Mouse (Mus musculus) fibroblast of lung, adult 2 months (primary cell): ENCODE data around the gene Ugt1a2.
"Not testable (repeated sequence)": the region's sequence is repeated elsewhere in the genome, so short reads cannot be mapped to it uniquely, and the experiment has no call there.

Experiments
- DNase-seq: peaks from one replicate; pipeline ENCODE4 v3.0.0-alpha.2; 2011; ENCODE audit warnings: low read depth

Gene Ugt1a2

DNA sequence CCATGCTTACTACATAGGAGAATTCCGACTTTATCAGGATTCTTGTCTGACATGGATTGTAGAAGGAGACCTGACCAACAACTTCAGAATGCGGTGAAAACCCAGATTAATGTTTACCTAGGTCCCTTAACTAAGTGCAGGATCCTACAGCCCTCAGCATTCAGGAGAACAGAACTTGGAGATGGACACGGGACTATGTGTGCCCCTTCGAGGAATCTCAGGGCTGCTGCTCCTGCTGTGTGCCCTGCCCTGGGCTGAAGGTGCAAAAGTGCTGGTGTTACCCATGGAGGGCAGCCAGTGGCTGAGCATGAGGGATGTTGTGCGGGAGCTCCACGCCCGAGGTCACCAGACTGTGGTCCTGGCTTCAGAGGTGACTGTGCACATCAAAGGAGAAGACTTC is at the start of gene Ugt1a2:
Gene Ugt1a2 (plus strand): TSS at position 146 of the 400 bp plus-strand sequence.
- no peak for DNase-seq

DNA sequence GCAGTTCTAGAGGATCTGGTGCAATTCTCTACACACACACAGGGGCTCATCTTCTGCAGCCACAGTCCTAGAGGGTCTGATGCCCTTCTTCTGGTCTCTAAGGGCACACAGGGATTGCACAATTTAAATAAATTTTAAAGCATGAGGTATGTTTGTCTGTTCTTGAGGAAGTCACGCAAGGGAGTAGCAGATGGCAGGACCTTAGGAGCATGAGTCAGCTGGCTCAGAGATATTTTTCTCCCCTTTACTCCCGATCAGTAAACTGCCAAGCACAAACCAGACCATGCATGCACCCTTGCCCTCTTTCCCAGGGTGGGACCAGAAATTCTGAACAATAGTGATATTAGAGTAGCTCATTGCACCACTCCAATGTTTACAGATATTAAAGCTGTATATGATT is 42.0 kb upstream of the Ugt1a2 start:
- DNase-seq, result no peak

DNA sequence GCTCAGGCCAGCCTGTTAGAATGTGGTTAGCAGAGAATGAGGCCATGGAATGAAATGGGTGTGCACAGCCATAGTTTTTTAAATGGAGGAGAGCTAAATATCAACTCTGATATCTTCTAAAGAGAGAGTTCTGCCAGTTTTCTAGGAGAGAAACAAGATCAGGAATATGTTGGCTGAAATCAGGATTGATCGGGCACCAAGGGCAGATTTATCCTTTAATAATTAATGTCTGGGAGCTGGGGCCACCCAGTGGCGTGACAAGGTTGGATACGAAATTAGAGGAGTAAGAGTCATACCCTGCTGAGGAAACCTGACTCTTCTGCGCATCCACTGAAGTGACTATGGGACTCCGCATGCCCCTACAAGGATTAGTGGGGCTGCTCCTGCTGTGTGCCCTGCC is 34.7 kb upstream of the Ugt1a2 start, which contains the start of gene Ugt1a5:
Gene Ugt1a5 (plus strand): TSS at position 302 of the 400 bp plus-strand sequence.
- DNase-seq, result no peak

DNA sequence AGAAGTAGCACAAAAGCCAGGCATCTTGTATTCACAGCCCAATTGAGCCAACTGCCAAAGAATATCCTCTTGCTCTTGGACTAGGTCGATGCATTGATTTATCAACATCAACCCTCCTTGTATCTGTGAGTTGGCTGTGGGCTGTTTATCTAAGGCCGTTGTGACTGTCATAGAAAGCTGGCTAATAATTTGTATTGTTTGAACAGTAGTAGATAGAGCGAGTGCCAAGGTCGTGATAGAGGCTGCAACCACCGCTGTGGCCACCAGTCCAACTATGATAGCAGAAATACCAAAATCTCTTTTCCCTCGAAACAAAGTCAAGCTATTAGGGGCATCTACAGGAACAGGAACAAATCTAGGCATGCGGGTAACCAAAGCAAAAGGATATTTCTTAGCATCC is 28.2 kb upstream of the Ugt1a2 start:
- not testable (repeated sequence) for DNase-seq

DNA sequence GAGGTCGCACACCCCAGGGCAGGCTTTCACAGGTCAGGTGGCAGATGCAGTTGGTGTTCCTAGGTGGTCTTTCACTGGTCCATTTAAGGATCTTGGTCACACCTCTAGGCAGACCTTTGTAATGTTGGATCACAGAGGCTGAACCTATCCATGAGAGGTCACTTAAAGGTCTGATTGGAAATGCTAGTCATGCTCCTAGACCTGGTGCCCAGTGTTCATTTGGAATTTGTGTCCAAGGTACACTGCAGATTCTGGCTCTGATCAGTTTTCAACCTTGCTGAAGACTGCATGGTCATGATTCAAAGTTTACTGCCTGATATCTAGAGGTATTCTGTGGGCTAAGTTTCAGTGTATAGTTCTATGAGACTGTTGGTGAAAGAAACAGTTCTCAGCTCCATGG is 20.7 kb upstream of the Ugt1a2 start:
- no peak for DNase-seq

DNA sequence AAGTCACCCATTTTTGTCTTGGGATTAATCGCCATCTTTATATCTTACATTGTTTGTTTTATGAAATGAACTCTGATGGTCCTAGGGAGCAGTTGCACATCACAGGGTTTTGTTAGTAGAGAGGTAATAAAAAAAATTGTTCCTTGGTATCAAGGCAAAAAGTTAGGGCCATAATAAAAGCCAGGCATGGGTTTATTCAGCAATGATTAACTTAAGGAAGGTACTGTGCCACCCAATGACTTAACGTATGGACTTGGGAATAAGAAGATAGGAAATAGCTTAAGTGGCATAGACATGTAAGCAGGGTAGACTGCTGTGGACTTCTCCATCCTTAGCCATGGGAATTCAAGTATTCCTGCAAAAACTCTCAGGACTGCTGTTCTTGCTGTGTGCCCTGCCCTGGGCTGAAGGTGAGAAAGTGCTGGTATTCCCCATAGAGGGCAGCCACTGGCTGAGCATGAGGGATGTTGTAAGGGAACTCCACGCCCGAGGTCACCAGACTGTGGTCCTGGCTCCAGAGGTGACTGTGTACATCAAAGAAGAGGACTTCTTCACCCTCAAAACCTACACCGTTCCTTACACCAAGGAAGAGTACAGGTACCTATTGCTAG is 14.0 kb upstream of the Ugt1a2 start:
- DNase-seq, result no peak

DNA sequence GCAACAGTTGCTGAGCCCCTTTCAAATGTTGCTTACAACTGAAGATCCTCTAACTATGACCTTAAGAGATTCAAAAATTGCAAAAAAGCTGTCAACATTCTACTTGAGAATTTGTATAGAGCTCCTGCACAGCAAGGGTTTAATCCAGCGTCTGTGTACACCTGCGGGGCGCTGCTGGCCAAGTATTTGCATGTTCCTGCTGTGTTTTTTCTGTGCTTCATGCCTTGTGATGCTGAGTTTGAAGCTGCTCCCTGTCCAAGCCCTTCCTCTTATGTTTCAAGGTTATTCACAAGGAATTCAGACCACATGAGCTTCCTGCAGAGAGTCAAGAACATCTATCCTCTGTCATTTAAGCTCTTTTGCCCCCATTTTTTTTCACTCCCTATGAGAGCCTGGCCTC is 8.3 kb upstream of the Ugt1a2 start:
- no peak for DNase-seq

DNA sequence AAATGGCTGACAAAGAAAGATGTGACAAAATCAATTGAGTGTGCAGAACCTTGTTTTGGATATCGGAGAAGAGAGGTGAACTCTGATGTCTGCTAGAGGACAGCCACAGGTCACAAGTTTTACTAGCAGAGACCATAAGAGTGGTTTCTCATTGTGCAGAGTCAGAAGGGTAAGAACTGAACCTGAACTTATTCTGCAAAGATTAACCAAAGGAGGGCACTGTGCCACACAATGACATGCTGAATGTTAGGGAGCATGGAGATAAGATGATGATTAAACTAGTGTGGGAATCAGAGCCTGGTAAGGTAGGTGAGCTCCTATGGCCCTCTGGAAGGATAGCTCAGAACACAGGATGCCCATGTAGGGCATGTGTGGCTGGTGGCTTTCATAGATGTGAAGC is 4.7 kb upstream of the Ugt1a2 start:
- no peak for DNase-seq

DNA sequence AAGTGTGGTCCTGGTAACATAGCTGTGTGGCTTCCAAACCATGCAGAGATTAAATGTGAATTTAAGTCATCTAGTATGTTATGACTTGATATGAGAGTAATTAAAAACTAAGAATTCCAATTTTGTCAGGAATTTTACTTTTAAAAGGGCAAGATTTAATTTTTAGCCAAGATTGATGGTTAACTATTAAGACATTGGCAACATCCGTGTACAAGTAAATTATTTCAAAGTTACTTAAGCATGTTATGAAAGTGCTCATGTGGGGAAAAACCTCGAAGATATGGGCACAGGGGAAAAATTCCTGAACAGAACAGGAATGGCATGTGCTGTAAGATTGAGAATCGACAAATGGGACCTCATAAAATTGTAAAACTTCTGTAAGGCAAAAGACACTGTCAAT is 3.0 kb upstream of the Ugt1a2 start:
- DNase-seq, result no peak

DNA sequence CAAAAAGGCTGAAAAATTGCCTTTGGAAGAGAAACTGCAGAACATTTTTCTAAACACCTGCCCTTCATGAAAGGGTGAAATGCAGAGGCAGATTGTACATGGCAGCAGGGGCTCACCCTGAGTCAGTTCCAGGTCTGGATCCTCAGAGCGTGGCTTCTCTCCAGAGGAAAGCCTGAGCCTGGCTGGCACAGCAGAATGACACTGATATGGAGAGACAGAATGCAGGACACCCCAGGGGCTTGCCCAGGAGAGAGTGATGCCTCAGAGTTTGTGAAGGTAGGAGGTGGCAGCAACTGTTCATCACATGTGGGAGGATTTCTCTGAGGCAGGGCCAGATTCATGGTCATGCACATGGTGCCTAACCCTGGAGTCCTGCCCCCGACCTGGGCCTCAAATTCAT is 405 bp upstream of the Ugt1a2 start:
- DNase-seq, result no peak

DNA sequence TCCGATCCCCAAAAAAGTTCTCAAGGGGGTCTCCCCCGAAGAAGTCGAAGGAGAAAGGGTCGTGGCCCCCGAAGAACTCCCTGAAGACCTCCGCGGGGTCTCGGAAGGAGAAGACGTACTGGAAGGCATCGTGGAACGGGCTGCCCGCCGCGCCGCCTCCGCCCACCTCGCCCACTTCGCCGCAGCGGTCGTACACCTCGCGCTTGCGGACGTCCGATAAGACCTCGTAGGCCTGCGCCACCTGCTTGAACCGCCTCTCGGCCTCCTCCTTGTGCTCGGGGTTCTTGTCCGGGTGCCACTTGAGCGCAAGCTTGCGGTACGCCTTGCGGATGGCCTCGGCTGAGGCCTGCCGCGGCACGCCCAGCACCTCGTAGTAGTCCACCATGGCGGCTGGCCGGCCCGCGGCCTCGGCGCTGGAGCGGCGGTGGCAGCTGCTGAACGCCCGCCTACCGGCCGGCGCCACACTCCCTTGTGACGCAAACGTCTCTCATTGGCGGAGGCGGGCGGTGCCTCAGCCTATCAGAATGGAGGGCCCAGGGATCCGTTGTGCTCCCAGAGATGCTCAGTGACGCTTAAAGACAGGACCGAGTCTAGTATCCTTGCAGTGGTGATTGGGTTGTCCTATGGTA is 5.0 kb downstream of the Ugt1a2 start, which contains the start of gene Dnajb3:
Gene Dnajb3 (minus strand): TSS at position 489 of the 629 bp plus-strand sequence.
- no peak for DNase-seq

DNA sequence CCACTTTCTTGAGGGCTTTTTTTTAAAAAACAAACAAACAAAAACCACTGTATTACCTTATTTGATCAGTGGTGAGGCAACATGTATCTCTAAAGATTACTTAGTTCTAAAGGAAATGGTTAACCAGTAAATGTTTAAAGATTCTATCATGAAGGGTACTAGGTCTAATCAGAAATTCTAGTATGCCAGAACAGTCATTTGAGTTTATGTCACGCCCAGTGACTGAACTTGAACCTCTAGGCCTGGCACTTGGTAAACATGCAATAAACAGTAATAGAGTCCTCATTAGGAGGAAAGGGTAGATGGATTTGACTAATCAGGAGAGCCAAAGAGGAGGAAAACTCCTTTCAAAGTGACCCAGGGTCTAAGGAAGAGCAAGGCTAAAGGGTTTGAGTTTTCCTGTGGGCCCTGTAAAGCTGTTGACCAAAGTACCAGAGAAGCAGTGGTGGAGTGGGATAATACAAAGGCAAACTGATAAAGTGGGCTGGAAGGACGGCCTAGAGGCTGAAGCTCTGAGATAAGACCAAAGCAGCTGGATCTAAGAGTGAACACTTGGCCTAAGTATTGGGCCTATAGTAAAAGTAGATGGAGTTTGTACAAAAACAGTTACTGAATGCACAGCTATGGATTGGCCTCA is 6.6 kb downstream of the Ugt1a2 start:
- no peak for DNase-seq

DNA sequence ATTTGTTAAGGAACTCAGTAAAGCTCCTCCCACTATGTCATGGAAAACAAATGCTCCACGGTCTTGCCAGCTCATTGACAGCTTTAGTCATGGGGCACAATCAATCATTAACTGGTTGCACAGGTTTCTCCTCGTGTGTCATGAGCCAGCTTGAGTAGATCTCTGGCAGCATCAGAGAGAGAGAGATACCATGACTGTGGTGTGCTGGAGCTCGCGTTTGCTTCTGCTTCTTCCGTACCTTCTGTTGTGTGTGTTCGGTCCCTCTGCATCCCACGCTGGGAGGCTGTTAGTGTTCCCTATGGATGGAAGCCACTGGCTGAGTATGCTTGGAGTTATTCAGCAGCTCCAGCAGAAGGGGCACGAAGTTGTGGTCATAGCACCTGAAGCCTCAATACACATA is 11.4 kb downstream of the Ugt1a2 start, which contains the start of gene Ugt1a1:
Gene Ugt1a1 (plus strand): TSS at position 148 of the 400 bp plus-strand sequence.
- DNase-seq, result no peak

DNA sequence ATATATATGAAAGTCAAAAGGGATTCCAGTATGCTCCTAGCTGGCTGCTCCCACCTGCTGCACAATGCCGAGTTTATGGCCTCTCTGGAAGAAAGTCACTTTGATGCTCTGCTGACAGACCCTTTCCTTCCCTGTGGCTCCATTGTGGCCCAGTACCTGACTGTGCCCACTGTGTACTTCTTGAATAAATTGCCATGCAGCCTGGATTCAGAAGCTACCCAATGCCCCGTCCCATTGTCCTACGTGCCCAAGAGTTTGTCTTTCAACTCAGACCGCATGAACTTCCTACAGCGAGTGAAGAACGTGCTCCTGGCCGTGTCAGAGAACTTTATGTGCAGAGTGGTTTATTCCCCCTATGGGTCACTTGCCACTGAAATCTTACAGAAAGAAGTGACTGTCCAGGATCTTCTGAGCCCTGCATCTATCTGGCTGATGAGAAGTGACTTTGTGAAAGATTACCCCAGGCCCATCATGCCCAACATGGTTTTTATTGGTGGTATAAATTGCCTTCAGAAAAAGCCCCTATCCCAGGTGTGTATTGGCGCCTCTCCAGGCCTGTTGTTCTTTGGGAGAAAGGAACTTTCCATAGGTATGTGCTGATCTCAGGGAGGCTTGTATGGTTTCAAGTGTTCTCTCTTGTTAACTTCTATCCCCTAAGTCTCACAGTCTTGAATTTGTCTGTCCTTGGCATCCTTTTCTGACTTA is 12.1 kb downstream of the Ugt1a2 start:
- no peak for DNase-seq

DNA sequence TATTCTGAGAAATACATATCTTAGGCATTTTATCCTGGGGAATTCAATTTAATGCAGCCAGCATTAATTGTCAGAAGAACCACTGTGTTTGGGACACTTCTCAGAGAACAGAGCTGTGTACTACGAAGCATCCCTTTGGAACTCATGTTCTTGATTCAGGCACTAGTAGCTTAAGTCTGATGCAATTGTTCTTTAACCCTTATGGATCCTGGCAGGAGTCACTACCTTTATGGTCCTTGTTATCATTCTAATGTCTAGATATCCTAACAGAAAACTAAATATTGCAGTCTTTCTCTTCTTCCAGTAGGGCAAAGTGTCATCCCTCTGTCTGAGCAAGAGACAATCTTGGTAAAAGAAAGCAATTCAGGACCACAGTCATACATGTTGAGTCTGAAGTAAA is 12.7 kb downstream of the Ugt1a2 start:
- no peak for DNase-seq

DNA sequence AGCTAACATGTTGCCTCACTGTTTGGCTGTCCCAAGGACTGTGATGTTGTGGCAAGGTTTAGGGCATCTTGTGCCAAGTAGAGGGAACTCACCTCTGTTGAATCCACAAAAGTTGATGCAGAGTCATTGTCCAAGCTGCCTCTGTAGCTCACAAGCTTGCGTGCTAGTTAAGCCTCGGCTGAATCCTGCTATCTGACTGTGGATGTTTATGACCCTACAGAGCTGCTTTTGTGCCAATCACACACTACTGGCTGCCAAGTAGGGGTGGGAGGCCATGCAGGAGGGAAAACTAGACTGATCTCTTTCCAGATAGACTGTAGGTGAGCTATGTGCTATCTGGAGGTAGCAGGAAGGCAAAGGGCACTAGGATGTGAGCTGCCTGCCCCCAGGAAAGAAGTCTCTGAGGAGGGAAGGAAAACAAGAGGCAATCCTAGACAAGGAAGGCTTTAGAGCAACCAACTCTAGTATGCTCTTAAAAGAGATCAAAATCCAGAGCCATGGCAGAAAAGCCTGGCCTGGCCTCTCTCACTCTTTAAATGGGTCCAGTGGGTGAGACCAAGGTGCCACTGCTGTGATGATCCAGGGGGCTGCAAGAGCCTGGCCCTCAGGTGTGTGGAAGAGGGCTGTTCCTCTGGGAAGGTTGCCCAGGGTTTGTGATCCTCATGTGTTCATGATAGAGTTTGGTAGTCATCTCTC is 13.5 kb downstream of the Ugt1a2 start:
- DNase-seq, result no peak

DNA sequence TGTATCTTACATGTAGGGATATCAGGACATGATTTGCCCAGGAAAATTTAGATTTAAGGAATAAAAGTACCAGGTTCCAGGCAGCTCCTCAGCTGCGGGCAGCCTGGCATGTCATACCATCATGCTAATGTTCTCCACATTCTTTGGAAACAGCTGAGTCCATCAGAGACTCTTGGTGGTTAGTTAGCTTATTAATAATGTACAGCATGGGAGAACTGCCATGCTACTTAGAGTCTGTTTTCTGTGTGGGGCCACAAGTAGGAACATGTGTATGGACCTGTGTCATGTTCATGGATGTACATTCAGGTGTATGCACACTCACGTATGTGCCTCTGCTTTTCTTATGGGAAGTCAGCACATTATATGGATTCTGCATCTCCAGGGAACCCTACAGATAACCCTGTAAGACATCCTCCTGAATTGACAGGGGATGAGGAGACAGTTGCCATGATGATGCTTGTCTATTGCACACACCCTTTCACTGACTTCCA is 14.1 kb downstream of the Ugt1a2 start:
- DNase-seq, result no peak

DNA sequence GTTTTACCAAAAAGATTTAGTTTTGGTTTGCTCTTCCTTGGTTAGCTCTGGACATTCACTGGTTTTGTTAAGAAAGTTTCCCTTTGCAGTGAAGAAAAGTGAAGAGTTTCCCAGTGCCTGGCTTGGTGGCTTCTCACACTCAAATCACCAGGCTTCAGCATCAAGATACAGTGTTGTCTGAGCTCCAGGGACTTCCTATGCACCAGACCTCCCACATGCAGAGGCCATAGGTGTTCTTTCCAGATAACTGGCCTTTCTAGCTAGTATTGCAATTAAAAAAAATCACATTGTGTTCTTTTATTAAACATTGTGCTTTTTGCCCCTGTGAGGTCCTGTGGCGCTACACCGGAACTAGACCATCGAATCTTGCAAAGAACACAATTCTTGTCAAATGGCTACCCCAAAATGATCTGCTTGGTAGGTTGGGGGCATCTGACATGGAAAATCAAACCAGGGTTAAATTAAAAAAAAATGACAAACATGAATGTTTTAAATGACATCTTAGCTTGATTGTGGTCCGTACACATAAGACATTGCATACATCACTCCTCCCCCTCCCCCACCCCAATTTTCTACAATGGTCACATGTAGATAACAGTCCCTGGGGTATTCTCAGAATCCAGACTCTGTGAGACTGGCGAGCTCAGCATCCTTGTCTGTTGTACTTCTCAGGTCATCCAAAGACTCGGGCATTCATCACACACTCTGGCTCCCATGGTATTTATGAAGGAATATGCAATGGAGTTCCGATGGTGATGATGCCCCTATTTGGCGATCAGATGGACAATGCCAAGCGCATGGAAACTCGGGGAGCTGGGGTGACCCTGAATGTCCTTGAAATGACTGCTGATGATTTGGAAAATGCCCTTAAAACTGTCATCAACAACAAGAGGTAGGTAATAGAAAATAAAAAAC is 15.3 kb downstream of the Ugt1a2 start:
- no peak for DNase-seq

DNA sequence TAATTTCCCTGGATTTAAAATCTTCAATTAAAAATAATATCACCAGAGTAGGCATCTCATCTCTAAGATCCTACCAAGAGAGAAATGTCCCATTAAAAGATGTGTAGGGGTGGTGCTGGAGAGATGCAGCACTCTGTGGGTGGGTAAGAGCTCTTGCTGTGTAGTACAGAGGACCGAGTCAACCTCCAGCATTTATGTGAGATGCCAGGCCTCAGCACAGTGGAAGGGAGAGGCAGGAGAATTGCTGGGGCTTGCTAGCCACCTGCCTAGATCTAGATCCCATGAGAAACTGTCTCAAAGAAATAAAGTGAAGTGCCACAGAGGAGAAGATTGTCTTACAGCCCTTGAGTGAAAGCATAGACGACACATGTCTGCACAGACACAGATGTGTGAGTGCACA is 16.1 kb downstream of the Ugt1a2 start:
- DNase-seq, result no peak

DNA sequence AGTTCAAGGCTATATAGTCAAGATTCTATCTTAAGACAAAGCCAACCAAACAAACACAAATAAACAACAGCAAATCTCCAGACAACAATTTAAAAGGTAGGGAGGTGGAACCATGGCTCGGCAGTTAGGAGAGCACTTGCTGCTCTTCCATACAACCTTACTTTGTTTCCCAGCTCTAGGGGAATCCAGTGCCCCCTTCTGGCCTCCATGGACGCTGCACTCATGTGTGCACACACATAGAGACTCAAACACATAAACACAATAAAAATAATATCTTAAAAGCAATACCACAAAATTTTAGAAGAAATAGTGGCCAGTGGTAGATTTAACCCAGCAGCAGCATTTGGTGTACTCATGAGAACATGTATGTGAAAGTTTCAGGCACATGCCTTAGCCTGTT is 16.7 kb downstream of the Ugt1a2 start:
- DNase-seq, result no peak

DNA sequence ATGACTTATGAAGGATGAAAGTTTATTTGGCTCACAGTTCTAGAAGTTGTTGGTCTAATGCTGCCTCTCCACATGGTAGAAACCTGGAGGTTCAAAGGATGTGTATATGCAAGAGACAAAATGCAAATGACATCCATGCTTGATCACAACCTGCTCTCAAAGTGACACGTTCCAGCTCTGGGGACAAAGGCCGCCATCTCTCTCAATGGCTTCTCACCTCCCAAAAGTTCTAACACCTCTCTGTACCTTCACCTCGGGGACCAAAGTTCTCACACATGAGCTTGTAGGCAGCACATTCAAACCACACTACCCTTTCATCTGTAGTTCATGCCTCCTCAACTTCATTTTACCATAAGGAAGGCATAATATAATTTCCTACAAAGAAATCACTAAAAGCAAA is 17.2 kb downstream of the Ugt1a2 start:
- DNase-seq, result no peak
